Mouse (Mus musculus): ENCODE results near the gene Rbm45.
A peak's percentile ranks its signal among the peaks of the same experiment; 100 is the strongest.

Gene Rbm45

DNA sequence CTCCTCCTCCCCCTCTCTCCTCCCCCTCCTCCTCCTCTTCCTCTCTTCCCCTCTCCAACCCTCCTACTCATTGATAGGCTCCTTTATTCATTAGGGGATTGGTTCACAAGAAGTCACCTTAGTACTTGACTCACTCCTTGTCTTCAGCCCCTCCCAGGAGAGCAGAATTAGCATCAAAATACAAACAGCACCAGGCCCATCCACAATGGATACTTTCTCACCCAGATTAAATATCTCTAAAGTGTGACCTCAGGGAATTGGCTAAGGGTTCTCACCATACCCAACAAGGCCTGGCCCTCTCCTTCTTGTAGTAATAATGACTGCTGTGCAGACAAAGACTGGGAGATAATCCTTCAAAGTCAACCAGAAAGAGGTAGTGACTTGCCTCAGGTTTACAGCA, 30.4 kb downstream of the Rbm45 start:
- no peak for DNase-seq

DNA sequence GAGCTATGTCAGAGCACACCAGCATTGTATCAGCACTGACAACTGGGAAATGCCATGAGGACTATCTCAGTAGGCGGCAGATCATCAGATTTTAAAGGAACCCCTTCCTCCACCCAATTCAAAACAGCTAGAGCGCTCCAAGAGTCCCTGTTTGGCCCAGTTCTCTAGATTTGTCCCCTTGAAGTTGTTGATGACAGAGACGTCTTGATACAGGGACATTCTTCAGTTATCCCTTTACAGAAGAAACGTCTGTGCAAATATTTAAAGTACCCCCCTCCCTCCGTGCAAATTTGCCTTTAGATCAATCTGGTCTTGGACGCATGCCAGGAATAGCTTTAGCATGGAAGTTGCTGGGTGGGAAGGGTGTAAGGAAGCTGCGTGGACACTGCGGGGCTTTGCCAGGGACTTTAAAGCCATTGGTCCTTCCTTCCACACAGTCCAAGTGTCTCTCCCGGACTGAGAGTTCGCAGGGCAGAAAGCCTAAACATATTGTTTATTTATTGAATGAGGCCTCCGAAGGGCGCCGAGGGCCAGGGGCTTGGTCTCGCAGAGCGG, 35.9 kb downstream of the Rbm45 start:
- no peak for DNase-seq

DNA sequence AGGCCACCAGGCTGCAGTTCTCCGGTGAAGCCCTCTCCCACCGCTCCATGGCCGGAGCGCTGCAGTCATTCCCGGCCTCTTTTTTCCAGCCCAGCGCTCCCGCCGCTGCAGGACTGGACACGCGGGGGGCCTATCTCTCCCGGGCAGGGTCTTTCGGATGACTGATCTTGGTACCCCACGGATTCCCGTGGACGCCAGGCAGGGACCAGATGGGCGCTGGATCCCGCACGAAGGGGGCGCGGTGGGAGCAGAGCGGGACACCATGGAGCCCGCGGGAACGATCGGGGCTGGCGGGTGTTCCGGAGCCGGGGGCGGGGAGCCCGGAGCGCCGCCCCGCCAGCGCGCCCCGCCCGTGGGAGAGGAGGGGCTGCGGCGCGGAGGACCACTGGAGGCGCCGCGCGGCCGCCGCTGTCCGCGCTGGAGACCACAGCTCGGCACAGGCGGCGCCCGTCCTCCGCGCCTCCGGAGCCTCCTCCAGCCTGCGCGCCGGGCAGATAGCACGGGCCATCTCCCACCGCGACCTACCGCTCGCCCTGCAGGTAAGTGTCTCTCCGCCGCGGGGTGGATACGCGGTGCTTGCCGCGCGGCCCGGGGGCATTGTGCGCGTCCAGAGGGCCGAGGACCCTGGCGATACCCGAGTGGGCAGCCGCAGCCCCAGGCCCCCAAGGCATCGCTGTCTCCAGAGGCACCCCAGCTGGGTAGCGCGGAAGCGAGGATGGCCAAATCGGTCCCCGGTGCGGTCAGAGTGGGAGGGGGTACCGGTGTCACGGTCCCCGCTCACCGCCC, 36.6 kb downstream of the Rbm45 start, which contains the start of gene Osbpl6:
Gene Osbpl6, plus strand, starts transcription at position 358 of the 786 bp plus-strand sequence.
- peak; percentile 8 to 13 for DNase-seq

GRCm38 (mm10) chr2:76406937-76407441, 37.2 kb downstream of the Rbm45 start:
- no peak for DNase-seq

DNA sequence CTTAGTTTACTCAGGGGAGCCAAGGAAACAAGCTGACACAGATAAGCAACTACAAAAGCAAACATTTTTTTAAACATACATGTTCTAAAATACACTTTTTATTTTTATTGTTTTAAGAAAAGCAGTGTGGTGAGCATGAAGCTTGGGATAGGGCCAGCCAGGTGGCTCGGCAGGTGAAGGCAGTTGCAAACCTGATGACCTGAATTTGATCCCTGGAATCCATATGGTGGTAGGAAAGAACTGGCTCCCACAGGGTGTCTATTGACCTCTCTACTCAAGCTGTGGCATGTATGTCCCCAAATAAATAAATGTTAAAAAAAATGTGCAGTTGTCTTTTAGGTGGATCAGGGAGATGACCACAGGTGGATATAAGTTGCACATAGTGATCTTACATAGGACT, 39.7 kb downstream of the Rbm45 start:
- no peak for DNase-seq

DNA sequence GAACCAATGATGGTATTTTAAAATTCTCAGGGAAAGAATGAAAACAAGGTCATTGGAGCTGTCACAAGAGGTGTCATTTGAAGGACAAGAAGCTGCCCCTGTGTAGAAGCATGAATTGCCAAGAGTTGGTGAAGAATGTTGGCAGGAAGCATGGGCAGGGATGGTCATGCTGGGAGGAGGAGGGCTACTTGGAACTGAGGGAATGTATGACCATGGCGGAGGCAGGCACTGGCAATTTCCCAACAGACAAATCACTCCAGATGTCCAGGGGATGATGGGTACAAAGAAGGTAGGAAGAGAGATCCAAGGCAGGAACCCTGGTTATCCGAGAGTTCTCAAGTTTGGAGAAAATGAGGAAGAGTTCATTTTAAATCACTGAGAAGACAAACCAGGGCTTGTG, 40.2 kb downstream of the Rbm45 start:
- DNase-seq = no peak

GRCm38 (mm10) chr2:76412924-76413323, 43.1 kb downstream of the Rbm45 start:
- DNase-seq = no peak

- no peak for DNase-seq
These were observed 47.8 kb downstream of the Rbm45 start for GRCm38 (mm10) chr2:76417446-76418141.

DNA sequence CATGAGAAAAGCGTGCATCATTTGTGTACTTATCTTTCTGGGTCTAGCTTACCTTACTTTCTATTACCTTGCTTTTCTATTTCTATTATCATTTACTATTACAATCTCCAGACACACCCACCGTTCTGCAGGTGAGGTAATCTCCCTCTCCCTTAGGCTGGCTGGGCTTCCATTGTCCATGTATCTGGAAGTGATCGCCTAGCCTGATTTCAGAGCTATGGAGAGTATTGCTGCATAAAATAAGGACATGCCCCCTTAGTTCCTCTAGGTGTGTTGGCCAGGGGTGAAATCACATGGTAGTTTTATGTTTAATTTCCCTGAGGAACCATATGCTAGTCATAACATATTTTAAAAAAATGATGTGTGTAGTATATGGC, 48.3 kb downstream of the Rbm45 start:
- DNase-seq = no peak

DNA sequence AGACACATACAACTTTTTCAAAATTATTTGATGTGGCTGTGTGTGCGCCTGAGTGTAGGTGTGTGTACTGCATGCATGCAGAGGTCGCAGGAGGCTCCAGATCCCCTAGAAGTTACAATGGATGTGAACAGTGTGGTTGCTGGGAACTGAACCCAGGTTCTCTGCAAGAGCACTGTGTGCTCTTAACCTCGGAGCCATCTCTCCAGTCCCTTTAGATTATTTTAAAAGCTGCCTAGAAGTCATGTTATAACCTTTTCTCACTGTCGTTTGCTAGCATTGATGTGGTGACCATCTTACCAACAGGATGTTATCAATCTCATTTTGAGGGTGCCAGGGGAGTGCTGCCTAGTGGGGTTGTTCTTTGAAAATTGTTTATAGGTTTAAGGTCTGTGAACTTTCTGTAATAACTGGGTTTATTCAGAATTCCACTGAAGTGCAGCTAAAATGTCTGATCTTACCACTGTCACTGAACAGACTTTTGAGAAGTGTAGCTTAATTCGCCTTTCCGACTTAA, 51.7 kb downstream of the Rbm45 start:
- DNase-seq = no peak

DNA sequence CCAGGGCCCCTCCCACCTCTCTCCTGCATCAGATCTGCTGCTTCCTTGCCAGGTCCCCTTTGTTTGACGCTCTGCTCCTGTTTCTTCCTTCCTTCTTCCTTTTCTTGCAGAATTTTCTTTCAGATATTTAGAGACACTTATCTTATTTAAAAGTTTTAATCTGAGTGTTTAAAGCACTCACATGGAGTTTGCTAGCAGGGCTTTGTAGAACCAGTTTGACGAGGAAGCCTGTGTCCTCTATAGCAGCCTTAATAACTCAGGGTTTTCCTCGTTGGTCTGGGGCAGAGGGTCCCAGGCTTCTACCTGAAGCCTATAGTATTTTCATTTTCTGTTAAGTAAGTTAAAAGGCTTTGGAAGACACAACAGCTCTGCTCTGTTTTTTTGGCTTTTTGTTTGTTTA, 57.0 kb downstream of the Rbm45 start:
- no peak for DNase-seq

DNA sequence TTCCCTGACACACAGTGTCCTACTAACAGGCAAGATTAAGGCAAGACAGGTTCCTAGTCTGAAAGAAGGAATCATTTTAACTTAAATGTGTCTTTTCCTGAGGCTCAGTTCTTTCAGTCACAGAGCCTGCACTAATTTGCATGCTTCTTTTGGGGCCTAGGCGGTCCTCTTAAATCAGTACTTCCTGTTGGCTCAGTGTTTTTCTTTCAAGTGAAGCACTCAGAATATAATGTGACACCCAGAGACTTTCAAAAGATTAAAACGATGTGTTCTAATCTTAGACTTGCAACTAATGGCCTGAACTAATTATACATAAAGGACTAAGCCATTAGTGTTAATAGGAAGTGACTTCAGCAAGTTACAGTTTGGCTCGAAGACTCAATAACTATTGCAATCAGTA, 59.5 kb downstream of the Rbm45 start:
- no peak for DNase-seq

DNA sequence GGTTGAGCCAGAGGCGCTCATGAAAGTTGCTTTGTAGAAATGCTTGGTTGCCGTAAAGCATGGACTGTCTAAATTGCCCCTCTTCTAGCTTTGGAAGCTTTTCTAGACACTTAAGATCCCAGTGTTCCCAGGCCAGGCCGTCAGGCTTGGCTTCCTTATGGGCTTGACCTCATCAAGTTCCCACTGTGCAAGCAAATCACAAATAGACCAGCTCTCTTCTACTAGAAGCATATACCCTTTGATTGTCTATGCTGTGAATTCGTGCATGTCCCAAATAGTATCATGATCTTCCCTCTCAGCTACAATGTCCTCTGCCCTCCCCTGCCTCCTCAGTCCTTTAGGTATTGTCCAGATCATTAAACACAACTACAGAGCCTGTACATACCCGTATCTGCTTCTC, 60.1 kb downstream of the Rbm45 start:
- no peak for DNase-seq

GRCm38 (mm10) chr2:76430539-76430938, 60.8 kb downstream of the Rbm45 start:
- no peak for DNase-seq
